Mouse (Mus musculus) A20 (cell line): ENCODE data around the gene Klra10.
"Not testable (repeated sequence)": the region's sequence is repeated elsewhere in the genome, so short reads cannot be mapped to it uniquely, and the experiment has no call there.

Experiments used
- DNase-seq: peaks from one replicate; pipeline ENCODE4 v3.0.0-alpha.2; 2011; ENCODE audit warnings: low read depth, low spot score

Gene Klra10

DNA sequence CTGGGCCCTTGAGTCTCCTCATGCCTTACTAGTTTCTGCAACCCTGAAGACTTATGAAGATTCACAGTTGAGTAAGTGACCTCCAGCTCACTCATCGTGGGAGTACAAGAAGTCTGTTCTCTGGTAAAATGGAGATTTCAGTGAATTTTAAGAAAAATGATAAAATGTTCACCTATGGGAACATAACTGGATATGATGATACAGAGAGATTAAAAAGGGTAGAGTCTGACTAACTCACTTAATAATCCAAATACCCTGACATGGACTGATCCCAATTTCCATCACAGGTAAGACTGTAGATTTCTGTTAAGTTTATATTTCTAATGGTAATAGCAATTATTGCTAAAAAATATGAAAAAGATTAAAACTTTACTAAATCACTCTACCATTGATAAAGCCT, at the start of gene Klra10:
Gene Klra10, minus strand, starts transcription at position 101 of the 400 bp plus-strand sequence.
- DNase-seq, result not testable (repeated sequence)

DNA sequence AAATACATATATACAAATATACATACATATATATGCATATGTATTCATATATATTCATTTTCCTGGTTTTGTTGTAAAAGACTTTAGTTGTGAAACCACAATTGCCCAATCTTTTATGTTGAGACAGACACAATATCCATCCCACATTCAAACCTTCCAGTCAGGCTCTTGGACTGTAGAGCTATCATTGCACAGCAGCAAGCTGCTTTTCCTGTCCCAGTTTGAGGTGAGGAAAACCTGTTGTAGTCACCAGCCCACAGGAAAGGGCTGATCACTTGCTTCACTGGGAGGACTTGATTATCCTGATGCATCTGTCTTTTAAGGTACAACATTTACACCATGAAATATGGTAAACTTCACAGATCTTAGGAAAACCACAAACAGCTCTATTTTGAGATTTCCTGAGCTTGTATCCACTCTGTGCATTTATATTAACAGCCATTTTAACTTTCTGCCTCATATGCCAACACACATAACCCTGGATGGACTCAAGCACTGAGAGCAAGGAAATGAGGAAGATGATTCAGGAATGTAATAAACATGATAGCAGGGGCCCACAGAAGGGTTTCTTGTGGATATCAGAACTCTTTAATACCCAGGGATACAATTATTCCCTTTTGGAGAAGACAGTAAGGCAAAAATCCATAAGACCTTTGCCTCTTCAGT, 6.4 kb upstream of the Klra10 start:
- no peak for DNase-seq

DNA sequence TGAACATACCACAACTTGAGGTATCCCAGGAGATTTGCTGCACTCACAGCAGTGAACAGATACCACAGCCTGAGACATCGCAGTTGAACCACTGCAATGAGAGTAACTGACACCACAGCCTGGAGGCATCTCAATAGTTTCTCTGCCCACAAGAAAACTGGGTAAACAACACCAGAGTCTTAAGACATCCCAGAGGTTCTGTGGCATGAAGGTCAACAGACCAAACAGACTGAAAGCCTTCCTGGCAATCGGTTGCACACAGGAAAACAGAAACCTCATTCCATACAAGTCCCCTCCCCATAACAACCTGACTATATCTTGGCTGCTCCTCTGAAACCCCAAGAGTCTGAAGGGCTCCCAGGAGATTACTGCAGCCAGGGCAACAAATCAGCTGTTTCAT, 26.4 kb downstream of the Klra10 start:
- DNase-seq, result no peak

DNA sequence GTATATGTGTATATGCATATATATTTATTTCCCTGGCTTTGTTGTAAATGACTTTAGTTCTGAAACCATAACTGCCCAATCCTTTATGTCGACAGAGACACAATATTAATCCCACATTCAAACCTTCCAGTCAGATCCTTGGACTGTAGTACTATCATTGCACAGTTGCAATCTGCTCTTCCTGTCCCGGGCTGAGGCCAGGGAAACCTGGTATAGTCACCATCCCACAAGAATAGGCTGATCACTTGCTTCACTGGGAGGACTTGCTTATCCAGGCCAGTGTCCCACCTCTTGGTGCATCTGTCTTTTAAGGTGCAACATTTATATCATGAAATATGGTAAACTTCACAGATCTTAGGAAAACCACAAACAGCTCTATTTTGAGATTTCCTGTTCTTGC, 44.2 kb downstream of the Klra10 start:
- no peak for DNase-seq

DNA sequence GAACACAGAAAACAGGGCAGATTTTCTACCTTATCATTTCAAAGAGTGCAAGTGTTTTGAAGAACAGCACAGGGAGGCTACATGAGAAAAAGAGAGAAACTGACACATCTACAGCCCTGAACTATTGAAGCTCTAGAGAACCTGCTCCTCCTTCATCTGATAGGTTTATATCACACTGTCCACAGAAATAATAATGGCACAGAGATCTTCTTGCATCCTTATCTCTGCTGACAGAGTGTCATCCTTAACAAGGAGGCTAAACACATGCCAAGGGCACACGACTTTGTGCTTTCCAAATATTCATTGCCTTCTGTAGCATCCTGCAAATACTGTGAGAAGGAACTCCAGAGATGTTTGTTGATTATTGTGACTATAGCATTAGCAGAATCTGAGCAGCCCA, 45.1 kb downstream of the Klra10 start:
- no peak for DNase-seq

GRCm38 (mm10) chr6:130233222-130233621, 48.5 kb downstream of the Klra10 start, which contains the start of gene Klra7:
Gene Klra7 (minus strand): TSS chr6:130233322.
- DNase-seq, result no peak
